Mouse (Mus musculus) sigmoid colon, adult 10 weeks (tissue): ENCODE measurements around the gene Rab11a. TPM values are rescaled to one million over a fixed set of nuclear protein-coding genes. Genes with fewer than 3 reads are reported as not detected.

Experiments used
- polyA plus RNA-seq: library from polyadenylated mRNA; stranded (reverse); fragments of 350-450 nt; fragmentation: Illumina TruSeq; extraction: RNeasy Lipid Tissue Mini Kit (QIAGEN cat#74804); gene quantifications from one replicate; pipeline ENCODE4 v1.2.3, GENCODE M21; 2014; ENCODE audit warnings: low read depth, low replicate concordance

Rab11a gene
- polyA plus RNA-seq: 666 TPM

DNA sequence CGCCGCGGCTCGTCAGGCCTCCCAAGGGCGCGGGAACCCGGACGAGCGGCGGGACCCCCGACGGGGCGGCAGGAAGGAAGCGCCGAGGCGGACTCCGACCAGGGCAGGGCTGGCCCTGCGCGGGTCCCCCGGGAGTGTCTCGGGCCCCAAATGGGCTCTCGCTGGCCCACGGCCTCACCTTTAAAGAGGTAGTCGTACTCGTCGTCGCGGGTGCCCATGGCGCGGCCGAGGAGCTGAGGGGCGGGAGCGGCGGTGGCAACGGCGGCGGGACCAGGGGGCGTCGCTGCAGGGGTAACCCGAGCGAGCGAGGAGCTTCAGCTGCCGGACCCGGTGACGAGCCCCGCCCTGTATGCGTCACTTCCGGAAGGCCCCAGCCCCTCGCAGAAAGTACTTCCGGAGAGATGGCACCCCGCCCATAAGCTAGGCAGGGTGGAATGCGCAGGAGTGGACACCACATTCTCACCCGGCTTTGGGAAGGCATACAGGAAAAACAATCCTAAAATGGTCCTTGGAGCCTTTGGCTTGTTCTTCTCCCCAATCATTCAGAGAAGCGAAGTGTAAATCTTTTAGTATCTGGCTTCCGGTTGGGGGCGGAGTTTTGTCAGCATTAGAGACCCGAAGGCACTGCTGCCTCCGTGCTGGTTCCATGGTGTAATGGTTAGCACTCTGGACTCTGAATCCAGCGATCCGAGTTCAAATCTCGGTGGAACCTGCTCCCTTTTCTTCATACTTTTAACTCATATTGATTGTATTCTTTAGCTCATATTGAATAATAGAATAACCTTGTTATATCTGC is at the start of gene Rab11a:
Gene Rab11a, minus strand, starts transcription at position 353 of the 796 bp plus-strand sequence.

Other genes starting within 250 kb of the Rab11a start
- 20.9 TPM for gene Dennd4a, start 73.6 kb upstream of the Rab11a start, polyA plus RNA-seq
- gene Slc24a1, start 213.8 kb upstream of the Rab11a start, polyA plus RNA-seq: not detected
- gene Ints14, start 223.1 kb upstream of the Rab11a start, polyA plus RNA-seq: 18.0 TPM